Mouse (Mus musculus) lung, adult 2 months (tissue): ENCODE measurements around the gene Pus10. TPM values are rescaled to one million over a fixed set of nuclear protein-coding genes. Genes with fewer than 3 reads are reported as not detected.
A peak's percentile ranks its signal among the peaks of the same experiment; 100 is the strongest.

Experiments used
- DNase-seq: peaks from one replicate; pipeline ENCODE4 v3.0.0; 2022
- H3K4me1 ChIP-seq: fragments of 200-500 bp; 2 replicates; pipeline ENCODE4 v1.6.1; 2011; ENCODE audit warnings: low read length; ENCODE audit not compliant: control insufficient read depth, insufficient read depth
- H3K4me3 ChIP-seq: fragments of 200-500 bp; replicated peaks from 2 replicates; pipeline ENCODE3; 2011; ENCODE audit warnings: low read depth, mild to moderate bottlenecking, control low read depth, low read length; ENCODE audit errors: extremely low read depth
- CTCF ChIP-seq: fragments of 200-500 bp; IDR thresholded peaks from 2 replicates; pipeline ENCODE4 v1.5.1; 2011; ENCODE audit warnings: mild to moderate bottlenecking, low read length, control low read depth; ENCODE audit not compliant: insufficient read depth
- POLR2A ChIP-seq: fragments of 200-500 bp; IDR thresholded peaks from 2 replicates; pipeline ENCODE4 v1.6.1; 2011; ENCODE audit warnings: low read depth, mild to moderate bottlenecking, control low read depth, low read length, borderline replicate concordance; ENCODE audit errors: extremely low read depth
- WGBS: fragments of 180-500 bp; shearing (Covaris S2); methylation state at CpG from one replicate; pipeline ENCODE4 v1.1.7; 2018; 5-methylcytosine and 5-hydroxymethylcytosine counted together
- polyA plus RNA-seq: library from polyadenylated mRNA; depleted of rRNA; stranded (reverse); fragments of >200 nt; gene quantifications from 2 replicates; pipeline ENCODE4 v1.2.3, GENCODE M21; 2012; rRNA removed

Pus10 gene
- polyA plus RNA-seq, result 1.6 and 3.5 TPM in 2 replicates

DNA sequence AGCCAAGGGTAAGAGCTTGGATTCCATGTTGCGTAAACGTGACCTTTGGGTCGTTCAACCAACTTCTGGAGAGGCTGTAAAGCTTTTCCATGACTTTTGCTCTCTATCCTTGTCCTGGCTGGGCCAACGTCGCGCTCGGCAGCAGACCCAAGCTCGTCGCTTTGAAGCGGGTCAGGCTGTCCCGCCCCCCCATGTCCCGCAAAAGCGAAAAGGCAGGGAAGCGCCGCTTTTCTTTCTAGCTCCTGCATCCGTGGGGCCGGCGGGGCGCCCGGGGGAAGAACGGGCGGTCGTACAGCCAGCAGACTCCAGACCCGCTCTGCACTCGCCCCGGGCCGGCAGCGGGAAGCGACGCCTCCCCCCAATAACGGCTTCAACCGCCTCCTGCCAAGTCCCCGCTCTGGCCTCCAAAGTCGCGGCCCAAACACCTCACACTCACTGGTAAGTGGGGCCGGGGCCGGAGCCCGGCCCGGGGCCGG lies at the start of gene Pus10:
Gene Pus10, plus strand, starts transcription at position 364 of the 476 bp plus-strand sequence.
- DNase-seq, result no peak
- peaks cover 7% of the 10 kb centered on the region for H3K4me1 ChIP-seq
- WGBS, result 1% methylated on average over 40 of the region's 40 CpGs
- TF ChIP-seq POLR2A (no peak), CTCF (no peak)
- peak within 1 kb of the TSS; percentile 88 for H3K4me3 ChIP-seq

DNA sequence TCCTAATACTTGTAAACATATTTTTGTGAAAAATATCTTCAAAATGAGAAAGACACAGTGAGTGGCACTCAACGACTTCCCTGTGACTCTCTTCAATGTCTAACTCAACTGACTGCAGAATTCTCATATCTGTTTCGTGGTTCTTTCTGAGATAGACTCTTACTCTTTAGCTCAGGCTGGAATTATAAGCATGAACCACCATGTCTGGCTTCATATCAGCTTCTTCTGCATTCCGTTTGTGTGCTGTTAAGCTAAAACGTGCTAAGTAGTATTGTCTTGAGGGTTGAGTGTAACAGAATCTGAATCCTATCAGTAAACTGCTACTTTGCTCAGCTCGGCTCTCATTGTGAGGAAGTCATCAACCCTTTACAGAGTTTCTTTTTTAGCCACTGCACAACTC lies 46.5 kb upstream of the Pus10 start:
- TF ChIP-seq CTCF, result no peak
- no peak for TF ChIP-seq POLR2A

DNA sequence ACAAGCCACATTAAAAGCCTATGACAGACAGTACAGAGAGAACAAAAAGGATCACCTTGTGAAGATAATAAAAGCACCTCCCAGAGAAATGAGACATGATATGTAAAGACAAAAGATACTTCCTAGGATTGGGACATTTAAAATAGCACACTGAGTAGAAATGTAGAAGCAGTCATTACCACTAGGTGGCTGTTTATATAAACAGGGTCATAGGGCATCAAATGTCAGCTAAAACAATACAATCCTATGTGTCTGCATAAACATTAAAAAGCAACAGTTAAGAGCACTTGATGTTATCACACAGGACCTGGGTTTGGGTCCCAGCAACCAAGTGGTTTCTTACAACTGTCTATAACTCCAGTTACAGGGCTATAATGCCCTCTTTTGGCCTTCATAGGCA lies 34.8 kb upstream of the Pus10 start:
- no peak for DNase-seq
- no peaks in the 10 kb centered on the region; the same call in 1 of the 2 replicates for H3K4me1 ChIP-seq
- TF ChIP-seq CTCF (no peak), POLR2A (no peak)
- H3K4me3 ChIP-seq, result no peak overlapping the region

More for the DNA sequence above, 46.5 kb upstream of the Pus10 start:
- WGBS, result 77% methylated on average over 5 of the region's 5 CpGs
- no peak for DNase-seq
- H3K4me3 ChIP-seq, result no peak overlapping the region
- H3K4me1 ChIP-seq, result no peaks in the 10 kb centered on the region

DNA sequence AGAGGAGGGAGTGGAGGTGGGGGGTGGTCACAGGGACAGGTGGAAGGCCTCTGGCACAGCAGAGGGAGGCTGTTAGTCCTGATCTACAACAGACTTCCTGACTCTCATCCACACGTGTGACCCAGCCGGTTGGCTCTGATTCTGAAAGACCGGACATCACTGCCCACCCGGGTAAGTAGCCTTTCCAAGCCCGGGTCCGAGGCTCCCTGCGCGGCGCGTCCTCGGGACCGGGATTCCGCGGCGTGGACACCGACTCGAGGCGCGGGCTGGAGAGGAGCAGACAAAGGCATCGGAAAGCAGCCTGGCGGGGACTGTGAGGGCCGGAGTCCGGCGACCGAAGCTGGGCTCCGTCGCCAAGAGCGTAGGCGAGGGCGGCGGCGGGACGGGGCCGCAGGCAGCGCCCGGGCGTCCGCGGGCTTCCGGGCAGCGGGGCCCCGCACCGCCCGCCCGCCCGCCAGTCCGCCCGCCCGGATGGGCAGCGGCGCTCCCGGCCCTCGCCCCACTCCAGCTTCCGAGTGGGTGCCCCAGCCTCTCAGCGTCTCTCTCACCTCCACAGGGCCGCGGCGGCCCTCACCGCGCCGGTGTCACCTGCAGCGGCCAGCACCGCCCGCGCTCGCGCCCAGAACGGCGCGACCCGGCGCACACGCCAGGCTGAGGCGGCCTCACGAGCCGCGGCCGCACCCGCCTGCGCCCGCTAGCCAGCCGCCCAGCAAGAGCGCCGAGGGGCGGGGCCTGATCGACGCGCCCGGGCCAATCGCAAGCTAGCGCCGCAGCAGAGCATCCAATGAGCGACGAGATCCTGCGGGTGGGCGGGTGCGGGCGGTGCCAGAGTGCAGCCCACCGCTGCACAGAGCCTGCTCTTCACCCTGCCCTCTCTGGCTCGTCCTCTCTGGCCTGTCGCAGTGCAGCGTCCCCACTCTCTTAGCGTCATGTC lies 32.3 kb upstream of the Pus10 start, which contains the start of gene 0610010F05Rik:
Gene 0610010F05Rik, minus strand, starts transcription at position 695 of the 934 bp plus-strand sequence.
- Histone ChIP-seq H3K4me1 (no peaks in the 10 kb centered on the region; the same call in 1 of the 2 replicates), H3K4me3 (peak within 1 kb of the TSS; percentile 84)
- peak; percentile 75 for DNase-seq
- under 1% methylated on average over 100 of the region's 103 CpGs for WGBS
- TF ChIP-seq CTCF, result no peak
- TF ChIP-seq POLR2A, result peak; percentile 60; the same call in 1 of the 2 replicates

DNA sequence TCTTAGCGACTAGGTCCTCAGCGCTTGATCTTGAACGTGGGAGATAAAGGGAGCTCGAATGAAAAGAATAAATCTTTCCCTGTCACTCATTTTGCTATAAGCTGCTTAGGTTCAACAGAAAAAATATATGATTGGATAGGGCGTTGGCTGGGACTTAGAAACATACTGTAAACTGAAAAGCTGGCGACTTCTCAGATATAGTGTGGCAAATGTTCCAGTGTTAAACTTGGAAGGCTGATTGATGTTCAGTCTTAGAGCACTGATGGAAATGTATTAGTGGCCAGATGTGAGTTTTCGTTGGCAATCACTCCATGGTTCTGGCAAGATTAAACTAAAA lies 31.6 kb upstream of the Pus10 start:
- DNase-seq, result no peak
- WGBS, result 6% methylated on average over 7 of the region's 7 CpGs
- H3K4me3 ChIP-seq, result peak overlapping the region; percentile 37

DNA sequence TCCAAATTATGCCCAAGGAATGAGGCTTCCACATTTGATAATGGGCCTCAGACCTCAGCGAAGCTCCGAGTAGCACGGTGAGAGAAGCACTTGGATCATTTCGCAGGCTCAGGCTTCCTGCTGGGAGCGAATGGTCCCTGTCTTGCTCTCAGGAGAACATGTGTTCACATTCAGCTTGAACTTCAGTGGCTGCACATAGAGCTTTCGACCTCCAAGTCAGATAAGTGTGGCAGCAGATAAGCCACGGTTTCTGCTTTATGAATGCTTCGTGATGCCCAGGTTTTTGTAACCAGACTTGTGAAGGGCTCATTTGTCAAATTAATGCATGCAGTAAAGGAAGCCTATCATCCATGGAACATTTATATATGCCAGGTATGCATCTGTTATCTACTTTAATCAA lies 30.9 kb upstream of the Pus10 start:
- no peaks in the 10 kb centered on the region; the same call in 1 of the 2 replicates for H3K4me1 ChIP-seq
- no peak overlapping the region for H3K4me3 ChIP-seq
- no peak for DNase-seq
- TF ChIP-seq CTCF (no peak), POLR2A (no peak)
- WGBS, result 72% methylated on average over 8 of the region's 8 CpGs

More for the DNA sequence above, 31.6 kb upstream of the Pus10 start:
- TF ChIP-seq CTCF (no peak), POLR2A (no peak)
- H3K4me1 ChIP-seq, result no peaks in the 10 kb centered on the region; the same call in 1 of the 2 replicates

DNA sequence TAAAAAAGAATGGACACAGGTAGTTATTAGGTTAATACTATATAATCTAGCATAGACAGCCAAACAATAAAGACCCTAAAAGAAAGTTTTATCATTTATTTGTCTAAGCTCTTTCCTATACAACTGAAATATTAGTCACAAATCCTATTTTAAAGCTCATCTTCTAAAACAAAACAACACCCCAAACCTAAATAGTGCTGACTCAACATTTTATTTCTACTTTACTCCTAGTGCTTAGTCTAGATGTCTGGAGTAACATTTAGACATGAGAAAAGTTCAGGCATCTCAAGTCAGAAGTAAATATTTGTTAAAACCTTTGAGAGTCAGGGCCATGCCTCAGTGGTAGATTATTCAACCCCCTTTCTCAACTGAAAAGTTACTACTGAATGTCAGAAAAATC lies 18.0 kb upstream of the Pus10 start:
- DNase-seq, result no peak
- no peak overlapping the region for H3K4me3 ChIP-seq
- H3K4me1 ChIP-seq, result no peaks in the 10 kb centered on the region
- TF ChIP-seq CTCF, result no peak
- TF ChIP-seq POLR2A, result no peak

DNA sequence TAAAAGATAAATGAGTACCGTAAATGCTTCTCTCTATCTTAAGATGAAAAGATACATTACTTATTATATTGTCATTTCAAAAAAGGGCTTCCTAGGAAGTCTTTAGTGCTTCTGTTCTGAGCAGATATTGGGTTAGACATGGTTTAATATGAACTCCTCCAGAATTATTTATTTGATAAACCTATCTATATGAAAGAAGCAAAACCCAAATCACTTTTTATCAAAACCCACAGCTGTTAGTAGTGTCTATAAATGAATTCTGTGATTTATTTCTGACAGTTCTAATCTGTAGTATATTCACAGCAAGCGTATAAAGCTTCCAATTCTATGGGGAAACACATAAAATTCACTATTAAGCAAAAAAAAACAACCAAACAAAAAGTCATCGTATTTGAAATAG lies 17.6 kb upstream of the Pus10 start:
- TF ChIP-seq CTCF (no peak), POLR2A (no peak)
- Histone ChIP-seq H3K4me1 (no peaks in the 10 kb centered on the region), H3K4me3 (no peak overlapping the region)
- no peak for DNase-seq
- 96% methylated on average over 3 of the region's 3 CpGs for WGBS

DNA sequence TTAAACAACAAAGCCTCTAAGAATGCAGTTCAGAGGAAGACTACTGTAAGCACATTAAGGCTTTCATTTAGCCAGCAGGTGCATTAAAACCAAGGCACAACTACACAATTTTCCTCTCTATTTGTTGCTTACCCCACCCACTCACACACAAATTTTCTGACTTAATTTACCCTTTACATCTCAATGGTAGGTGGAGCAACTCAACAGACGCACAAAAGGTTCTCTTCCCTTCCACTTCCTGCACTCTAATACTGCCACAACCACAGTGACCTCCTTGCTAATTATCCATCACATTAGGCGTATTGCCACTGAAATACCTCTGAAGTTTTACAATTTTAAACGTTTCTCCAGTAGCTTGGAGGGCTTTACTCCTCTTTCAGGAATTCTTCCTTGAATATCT lies 11.8 kb upstream of the Pus10 start:
- no peak for DNase-seq
- H3K4me3 ChIP-seq, result no peak overlapping the region
- WGBS, result 74% methylated on average over 3 of the region's 3 CpGs
- no peak for TF ChIP-seq CTCF
- TF ChIP-seq POLR2A, result no peak
- H3K4me1 ChIP-seq, result peaks cover 4% of the 10 kb centered on the region

DNA sequence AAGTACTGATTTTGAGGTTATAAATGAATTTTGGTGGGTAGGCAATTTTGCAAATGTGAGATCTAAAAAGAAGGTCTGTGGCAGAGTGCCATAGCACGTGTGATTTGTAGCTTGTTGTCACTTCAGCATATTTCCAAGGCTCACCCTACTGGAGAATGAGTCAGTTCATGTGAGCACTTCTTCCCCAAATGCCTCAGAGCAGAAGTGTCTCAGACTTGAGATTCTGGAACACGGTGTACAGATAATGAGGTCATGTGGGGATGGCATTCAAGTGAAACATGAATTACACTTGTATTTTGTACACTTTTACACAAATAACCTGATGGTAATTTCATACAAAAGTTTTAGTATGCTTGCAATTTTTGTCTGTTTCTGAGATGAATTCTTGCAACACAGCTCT lies 7.7 kb upstream of the Pus10 start:
- no peak for TF ChIP-seq CTCF
- no peak for TF ChIP-seq POLR2A
- H3K4me1 ChIP-seq, result peaks cover 9% of the 10 kb centered on the region
- WGBS, result 59% methylated on average over 2 of the region's 2 CpGs
- DNase-seq, result no peak
- H3K4me3 ChIP-seq, result no peak overlapping the region
